Mouse (Mus musculus) gastrocnemius, postnatal 4 days (tissue): ENCODE measurements around the gene Suclg2. TPM values are rescaled to one million over a fixed set of nuclear protein-coding genes. Genes with fewer than 3 reads are reported as not detected.

Experiments
- DNase-seq, 2 experiments: peaks; one replicate each; pipeline ENCODE4 v3.0.0; 2021 to 2022; ENCODE audit warnings: low spot score in 2 of 2, mixed read lengths in 2 of 2
- total RNA-seq, 2 experiments: library from RNA; stranded (reverse); gene quantifications; 2 replicates each; pipeline ENCODE4 v1.2.3; 2021

Suclg2 gene
- total RNA-seq, 2 experiments from 2014 or later = 33.2 to 39.6 TPM

- DNase-seq = no peak
Measured at GRCm38 (mm10) chr6:95483686-95484085, 234.9 kb downstream of the Suclg2 start.

- peak in 1 of 2 experiments; percentile 25 for DNase-seq
Measured at GRCm38 (mm10) chr6:95483127-95483526, 235.5 kb downstream of the Suclg2 start.

GRCm38 (mm10) chr6:95479801-95480200 lies 238.8 kb downstream of the Suclg2 start:
- no peak for DNase-seq

- no peak for DNase-seq
Measured at GRCm38 (mm10) chr6:95469521-95469920, 249.1 kb downstream of the Suclg2 start.

GRCm38 (mm10) chr6:95465322-95465721 lies 253.3 kb downstream of the Suclg2 start:
- DNase-seq = no peak

GRCm38 (mm10) chr6:95459372-95459771 lies 259.2 kb downstream of the Suclg2 start:
- DNase-seq = no peak

- DNase-seq = no peak
Measured at GRCm38 (mm10) chr6:95446151-95446550, 272.4 kb downstream of the Suclg2 start.

- peak; percentile 38 to 73 for DNase-seq
Measured at GRCm38 (mm10) chr6:95445036-95445435, 273.6 kb downstream of the Suclg2 start.
